Mouse (Mus musculus) forelimb bud, embryonic 11.5 days (tissue): ENCODE data around the gene Mlycd.

ENCODE experiments used
- DNase-seq: peaks from one replicate; pipeline ENCODE4 v3.0.0-alpha.2; 2012; ENCODE audit warnings: low read depth, low spot score

Gene Mlycd

GRCm38 (mm10) chr8:119400904-119401303, 6.2 kb downstream of the Mlycd start:
- DNase-seq, result no peak

- DNase-seq, result no peak
Observed at GRCm38 (mm10) chr8:119403912-119404311, 9.2 kb downstream of the Mlycd start.

GRCm38 (mm10) chr8:119404648-119405047, 10.0 kb downstream of the Mlycd start:
- no peak for DNase-seq

GRCm38 (mm10) chr8:119408311-119408710, 13.6 kb downstream of the Mlycd start:
- DNase-seq, result no peak

- DNase-seq, result no peak
Observed at GRCm38 (mm10) chr8:119412037-119412734, 17.5 kb downstream of the Mlycd start.

- peak; percentile 79 for DNase-seq
Observed at GRCm38 (mm10) chr8:119412735-119413498, 18.2 kb downstream of the Mlycd start.

- no peak for DNase-seq
Observed at GRCm38 (mm10) chr8:119413605-119414004, 18.9 kb downstream of the Mlycd start.

- no peak for DNase-seq
Observed at GRCm38 (mm10) chr8:119420318-119420717, 25.6 kb downstream of the Mlycd start.

GRCm38 (mm10) chr8:119421603-119422122, 27.0 kb downstream of the Mlycd start:
- no peak for DNase-seq

GRCm38 (mm10) chr8:119422123-119422711, 27.5 kb downstream of the Mlycd start:
- DNase-seq, result no peak

- no peak for DNase-seq
Observed at GRCm38 (mm10) chr8:119423631-119424141, 29.0 kb downstream of the Mlycd start.

GRCm38 (mm10) chr8:119424199-119424733, 29.6 kb downstream of the Mlycd start:
- no peak for DNase-seq

GRCm38 (mm10) chr8:119424740-119425139, 30.1 kb downstream of the Mlycd start:
- DNase-seq, result no peak

- no peak for DNase-seq
Observed at GRCm38 (mm10) chr8:119425533-119425932, 30.9 kb downstream of the Mlycd start.

- DNase-seq, result no peak
Observed at GRCm38 (mm10) chr8:119426069-119426735, 31.5 kb downstream of the Mlycd start.

GRCm38 (mm10) chr8:119427634-119428349, 33.1 kb downstream of the Mlycd start:
- DNase-seq, result no peak

- DNase-seq, result no peak
Observed at GRCm38 (mm10) chr8:119428350-119428740, 33.7 kb downstream of the Mlycd start.

- DNase-seq, result no peak
Observed at GRCm38 (mm10) chr8:119428766-119429327, 34.2 kb downstream of the Mlycd start.

GRCm38 (mm10) chr8:119429552-119429951, 34.9 kb downstream of the Mlycd start:
- no peak for DNase-seq

- no peak for DNase-seq
Observed at GRCm38 (mm10) chr8:119430250-119430649, 35.6 kb downstream of the Mlycd start.
